Mouse (Mus musculus): ENCODE results near the gene Olfr635. TPM values are rescaled to one million over a fixed set of nuclear protein-coding genes. Genes with fewer than 3 reads are reported as not detected.
"Not testable (repeated sequence)": the region's sequence is repeated elsewhere in the genome, so short reads cannot be mapped to it uniquely, and the experiment has no call there.

Gene Olfr635
- total and polyA plus RNA-seq, 3 experiments, result not detected

GRCm38 (mm10) chr7:103942730-103943129, 28.2 kb upstream of the Olfr635 start (continued):
- no peak for TF ChIP-seq ZNF384 (IDR thresholded peaks at IDR 0.05; ENCODE audit: low read depth, low read length)

- Histone ChIP-seq H3K9me3 (replicated peaks; ENCODE audit: insufficient read depth, low read length) (no peaks in the 10 kb centered on the region), H3K4me3 (ENCODE audit: control insufficient read depth in 1 of 2, insufficient read depth in 1 of 2, low read depth in 2 of 2, low read length in 2 of 2) (no peak within 1 kb of the TSS), H3K79me2 (ENCODE audit: control insufficient read depth, insufficient read depth, low read length, poor library complexity) (no peaks in the 10 kb centered on the region), H3K36me3 (ENCODE audit: control insufficient read depth in 1 of 2, insufficient read depth in 2 of 2, low read length in 2 of 2) (no peaks in the 10 kb centered on the region), H3K9ac (ENCODE audit: control insufficient read depth, low read depth, low read length, poor library complexity, severe bottlenecking) (no peak within 1 kb of the TSS), H3K27me3 (ENCODE audit: control insufficient read depth in 1 of 2, insufficient read depth in 2 of 2, low read length in 2 of 2) (no peaks in the 10 kb centered on the region), H3K27ac (ENCODE audit: control insufficient read depth, low read depth, low read length) (no peak within 1 kb of the TSS), H3K4me1 (ENCODE audit: control insufficient read depth in 1 of 2, insufficient read depth in 2 of 2, low read length in 2 of 2) (no peaks in the 10 kb centered on the region)
- TF ChIP-seq ZC3H11A (IDR thresholded peaks at IDR 0.05; ENCODE audit: low read depth, low read length), result no peak
- no peak for TF ChIP-seq ZNF384 (IDR thresholded peaks at IDR 0.05; ENCODE audit: low read depth, low read length)
- no peak for TF ChIP-seq BHLHE40 (IDR thresholded peaks at IDR 0.05; ENCODE audit: borderline replicate concordance, low read depth, low read length)
- no peak for TF ChIP-seq TAL1 (IDR thresholded peaks at IDR 0.05; ENCODE audit: low read length)
- TF ChIP-seq KAT2A (conservative IDR thresholded peaks at IDR 0.05; ENCODE audit: low read depth, low read length), result no peak
- DNase-seq (ENCODE audit: low read depth, low spot score), result no peak
These were observed 26.8 kb upstream of the Olfr635 start, which contains the start of gene Olfr633 for GRCm38 (mm10) chr7:103944137-103944536. Olfr633 (plus strand) TSS chr7:103944437.

- not testable (repeated sequence) for H3K9ac ChIP-seq (ENCODE audit: control insufficient read depth, low read depth, low read length, poor library complexity, severe bottlenecking); H3K27ac ChIP-seq (ENCODE audit: control insufficient read depth, low read depth, low read length); H3K27me3 ChIP-seq (ENCODE audit: control insufficient read depth in 1 of 2, insufficient read depth in 2 of 2, low read length in 2 of 2); H3K9me3 ChIP-seq (replicated peaks; ENCODE audit: insufficient read depth, low read length); DNase-seq (ENCODE audit: low read depth, low spot score); H3K4me3 ChIP-seq (ENCODE audit: control insufficient read depth in 1 of 2, insufficient read depth in 1 of 2, low read depth in 2 of 2, low read length in 2 of 2); H3K79me2 ChIP-seq (ENCODE audit: control insufficient read depth, insufficient read depth, low read length, poor library complexity); H3K36me3 ChIP-seq (ENCODE audit: control insufficient read depth in 1 of 2, insufficient read depth in 2 of 2, low read length in 2 of 2); H3K4me1 ChIP-seq (ENCODE audit: control insufficient read depth in 1 of 2, insufficient read depth in 2 of 2, low read length in 2 of 2)
These were observed 4.1 kb upstream of the Olfr635 start for GRCm38 (mm10) chr7:103966873-103967272.

GRCm38 (mm10) chr7:103971782-103972181, 830 bp downstream of the Olfr635 start:
- H3K79me2 ChIP-seq (ENCODE audit: control insufficient read depth, insufficient read depth, low read length, poor library complexity), result no peaks in the 10 kb centered on the region
- H3K27me3 ChIP-seq (ENCODE audit: control insufficient read depth in 1 of 2, insufficient read depth in 2 of 2, low read length in 2 of 2), result no peaks in the 10 kb centered on the region
- no peak for DNase-seq (ENCODE audit: low read depth, low spot score)
- no peak overlapping the region for H3K9ac ChIP-seq (ENCODE audit: control insufficient read depth, low read depth, low read length, poor library complexity, severe bottlenecking)
- no peak overlapping the region for H3K4me3 ChIP-seq (ENCODE audit: control insufficient read depth in 1 of 2, insufficient read depth in 1 of 2, low read depth in 2 of 2, low read length in 2 of 2)
- no peaks in the 10 kb centered on the region for H3K4me1 ChIP-seq (ENCODE audit: control insufficient read depth in 1 of 2, insufficient read depth in 2 of 2, low read length in 2 of 2)
- H3K36me3 ChIP-seq (ENCODE audit: control insufficient read depth in 1 of 2, insufficient read depth in 2 of 2, low read length in 2 of 2), result no peaks in the 10 kb centered on the region
- H3K27ac ChIP-seq (ENCODE audit: control insufficient read depth, low read depth, low read length), result no peak overlapping the region
- H3K9me3 ChIP-seq (replicated peaks; ENCODE audit: insufficient read depth, low read length), result no peaks in the 10 kb centered on the region
- TF ChIP-seq KAT2A (conservative IDR thresholded peaks at IDR 0.05; ENCODE audit: low read depth, low read length), result no peak
- TF ChIP-seq CTCF (IDR thresholded peaks at IDR 0.05 in 2 of 3, conservative IDR thresholded peaks at IDR 0.05 in 1 of 3; ENCODE audit: control insufficient read depth in 1 of 3, insufficient read depth in 1 of 3, low read depth in 2 of 3, low read length in 3 of 3, poor library complexity in 1 of 3, severe bottlenecking in 1 of 3), result no peak
- TF ChIP-seq EP300 (IDR thresholded peaks at IDR 0.05; ENCODE audit: low read depth in 1 of 2, low read length in 2 of 2), result no peak
- no peak for TF ChIP-seq POLR2A (IDR thresholded peaks at IDR 0.05; ENCODE audit: control insufficient read depth in 1 of 2, insufficient read depth in 1 of 2, low read depth in 1 of 2, low read length in 2 of 2, poor library complexity in 1 of 2)
- no peak for TF ChIP-seq GATA1 (IDR thresholded peaks at IDR 0.05; ENCODE audit: low read depth, low read length)
- TF ChIP-seq MAFK (IDR thresholded peaks at IDR 0.05; ENCODE audit: borderline replicate concordance, low read depth, low read length), result no peak
- TF ChIP-seq ZMIZ1 (IDR thresholded peaks at IDR 0.05; ENCODE audit: low read depth, low read length), result no peak
- TF ChIP-seq NELFE (IDR thresholded peaks at IDR 0.05; ENCODE audit: low read depth, low read length), result no peak
- no peak for TF ChIP-seq RAD21 (IDR thresholded peaks at IDR 0.05; ENCODE audit: low read depth, low read length)
- TF ChIP-seq MAX (IDR thresholded peaks at IDR 0.05; ENCODE audit: low read length), result no peak
- TF ChIP-seq GABPA (IDR thresholded peaks at IDR 0.05; ENCODE audit: low read depth, low read length), result no peak
- no peak for TF ChIP-seq CHD2 (IDR thresholded peaks at IDR 0.05; ENCODE audit: low read length)
